Mouse (Mus musculus) ES-E14 (cell line): ENCODE measurements around the gene Rab25. TPM values are rescaled to one million over a fixed set of nuclear protein-coding genes. Genes with fewer than 3 reads are reported as not detected.

Experiments
- DNase-seq: peaks from one replicate; pipeline ENCODE4 v3.0.0-alpha.2; 2013; ENCODE audit warnings: low read depth, low spot score
- H3K27ac ChIP-seq: 2 replicates; pipeline ENCODE4 v1.5.1; 2012; ENCODE audit warnings: low read depth, mild to moderate bottlenecking, low read length, moderate library complexity, mixed read lengths; ENCODE audit not compliant: poor library complexity, insufficient read depth, severe bottlenecking
- H3K36me3 ChIP-seq: 2 replicates; pipeline ENCODE4 v1.6.1; 2012; ENCODE audit warnings: mild to moderate bottlenecking, low read length, moderate library complexity, mixed read lengths; ENCODE audit not compliant: control insufficient read depth, poor library complexity, insufficient read depth, severe bottlenecking
- H3K4me1 ChIP-seq, 2 experiments: fragments of 150-350 bp in 1 of 2; sonication (generic) in 1 of 2; 2 replicates each; pipeline ENCODE4 v1.6.1; 2012; ENCODE audit warnings: low read length in 2 of 2, mild to moderate bottlenecking in 1 of 2, mixed read lengths in 1 of 2; ENCODE audit not compliant: control insufficient read depth in 2 of 2, insufficient read depth in 2 of 2, poor library complexity in 1 of 2
- H3K4me3 ChIP-seq, 2 experiments: fragments of 150-350 bp in 1 of 2; sonication (generic) in 1 of 2; 2 replicates each; pipeline ENCODE4 v1.5.1; 2012; ENCODE audit warnings: low read length in 2 of 2, low read depth in 1 of 2, mild to moderate bottlenecking in 1 of 2, mixed read lengths in 1 of 2; ENCODE audit not compliant: insufficient read depth in 1 of 2, poor library complexity in 1 of 2, severe bottlenecking in 1 of 2
- H3K9ac ChIP-seq: 2 replicates; pipeline ENCODE4 v1.6.1; 2012; ENCODE audit warnings: low read depth, mild to moderate bottlenecking, low read length, mixed read lengths; ENCODE audit not compliant: poor library complexity, insufficient read depth, severe bottlenecking
- H3K9me3 ChIP-seq: fragments of 150-350 bp; sonication (generic); 2 replicates; pipeline ENCODE4 v1.6.1; 2012; ENCODE audit warnings: low read depth, mild to moderate bottlenecking, low read length; ENCODE audit not compliant: control insufficient read depth, insufficient read depth
- CHD2 ChIP-seq: IDR thresholded peaks from 2 replicates; pipeline ENCODE4 v1.6.1; 2014; ENCODE audit warnings: mild to moderate bottlenecking, low read depth, low read length, inconsistent platforms
- HCFC1 ChIP-seq: IDR thresholded peaks from 2 replicates; pipeline ENCODE4 v1.6.1; 2012; ENCODE audit warnings: low read length, inconsistent platforms, borderline replicate concordance; ENCODE audit not compliant: insufficient read depth
- MAFK ChIP-seq: IDR thresholded peaks from 2 replicates; pipeline ENCODE4 v1.6.1; 2014; ENCODE audit warnings: mild to moderate bottlenecking, low read depth, low read length, inconsistent platforms; ENCODE audit not compliant: insufficient read depth
- ZC3H11A ChIP-seq: IDR thresholded peaks from 2 replicates; pipeline ENCODE4 v1.6.1; 2012; ENCODE audit warnings: low read depth, mild to moderate bottlenecking, inconsistent platforms, low read length, borderline replicate concordance
- ZNF384 ChIP-seq: IDR thresholded peaks from 2 replicates; pipeline ENCODE4 v1.6.1; 2012; ENCODE audit warnings: low read depth, low read length, inconsistent platforms
- in situ Hi-C, 2 experiments: fragments of 600-800 bp; cut with MboI; formaldehyde crosslinking; loops; one replicate each; pipeline ENCODE4 v1.15.1; 2025; ENCODE audit warnings: low sequenced_read_pairs in 2 of 2, inconsistent platforms in 1 of 2; ENCODE audit not compliant: unreplicated experiment in 2 of 2
- total RNA-seq: library from RNA; depleted of rRNA; stranded (reverse); fragments of 300-350 nt; gene quantifications from 2 replicates; pipeline ENCODE4 v1.2.3, GENCODE M21; 2012

The Rab25 gene
- total RNA-seq, 1 experiment: 2.1 TPM

GRCm38 (mm10) chr3:88563966-88564365 is 15.9 kb upstream of the Rab25 start:
- peaks cover 5 to 33% of the 10 kb centered on the region in 2 experiments; a peak in 3 of 4 replicates for H3K4me1 ChIP-seq
- DNase-seq: no peak
- no peak for TF ChIP-seq HCFC1
- no peak for TF ChIP-seq ZNF384
- TF ChIP-seq ZC3H11A: no peak
- no peak overlapping the region for H3K27ac ChIP-seq
- no peak overlapping the region for H3K9ac ChIP-seq
- H3K36me3 ChIP-seq: peaks cover 77% of the 10 kb centered on the region
- H3K9me3 ChIP-seq: no peaks in the 10 kb centered on the region
- no peak overlapping the region for H3K4me3 ChIP-seq
- in situ Hi-C loops: no loop called here

- no peak overlapping the region for H3K9ac ChIP-seq
- no peak for DNase-seq
- H3K27ac ChIP-seq: no peak overlapping the region
- H3K36me3 ChIP-seq: peaks cover 71% of the 10 kb centered on the region
- H3K4me3 ChIP-seq: no peak overlapping the region
- peaks cover 5 to 33% of the 10 kb centered on the region in 2 experiments; a peak in 3 of 4 replicates for H3K4me1 ChIP-seq
- in situ Hi-C loops: no loop called here
- TF ChIP-seq HCFC1 (no peak), CHD2 (no peak), ZC3H11A (no peak), ZNF384 (no peak), MAFK (no peak)
- no peaks in the 10 kb centered on the region for H3K9me3 ChIP-seq
Observed at GRCm38 (mm10) chr3:88563442-88563841, 15.3 kb upstream of the Rab25 start.

- no peak for DNase-seq
- in situ Hi-C loops: no loop called here
- peaks cover 71% of the 10 kb centered on the region for H3K36me3 ChIP-seq
- H3K4me3 ChIP-seq: no peak overlapping the region
- peak overlapping the region; percentile 36 for H3K9ac ChIP-seq
- no peaks in the 10 kb centered on the region for H3K9me3 ChIP-seq
- TF ChIP-seq ZC3H11A (no peak), ZNF384 (no peak), HCFC1 (no peak), MAFK (no peak), CHD2 (no peak)
- no peak overlapping the region for H3K27ac ChIP-seq
- H3K4me1 ChIP-seq: peaks cover 5 to 31% of the 10 kb centered on the region in 2 experiments; a peak in 3 of 4 replicates
Observed at GRCm38 (mm10) chr3:88561989-88562388, 13.9 kb upstream of the Rab25 start.

GRCm38 (mm10) chr3:88559596-88559995 is 11.5 kb upstream of the Rab25 start:
- no peak overlapping the region for H3K27ac ChIP-seq
- no peak overlapping the region; a peak in 1 of 4 replicates for H3K4me3 ChIP-seq
- peaks cover 5 to 33% of the 10 kb centered on the region in 2 experiments; a peak in 3 of 4 replicates for H3K4me1 ChIP-seq
- TF ChIP-seq ZC3H11A (no peak), HCFC1 (no peak), ZNF384 (no peak), CHD2 (no peak), MAFK (no peak)
- no peak for DNase-seq
- peak overlapping the region; percentile 3; the same call in 1 of the 2 replicates for H3K9ac ChIP-seq
- in situ Hi-C loops: no loop called here
- H3K9me3 ChIP-seq: no peaks in the 10 kb centered on the region
- peaks cover 69% of the 10 kb centered on the region for H3K36me3 ChIP-seq

- H3K4me1 ChIP-seq: peaks cover 1 to 14% of the 10 kb centered on the region in 2 experiments; a peak in 3 of 4 replicates
- H3K9ac ChIP-seq: no peak overlapping the region
- TF ChIP-seq ZC3H11A (no peak), ZNF384 (no peak), MAFK (no peak), CHD2 (no peak), HCFC1 (no peak)
- no peak for DNase-seq
- no peak overlapping the region for H3K4me3 ChIP-seq
- no peaks in the 10 kb centered on the region for H3K9me3 ChIP-seq
- H3K36me3 ChIP-seq: peaks cover 44% of the 10 kb centered on the region
- no peak overlapping the region for H3K27ac ChIP-seq
- in situ Hi-C loops: no loop called here
Observed at GRCm38 (mm10) chr3:88556616-88557015, 8.5 kb upstream of the Rab25 start.
